Mouse (Mus musculus) megakaryocyte progenitor cell, adult 5-6 weeks (primary cell): ENCODE data around the gene Cdk5r1. TPM values are rescaled to one million over a fixed set of nuclear protein-coding genes. Genes with fewer than 3 reads are reported as not detected.

ENCODE experiments used
- ATAC-seq: replicated peaks from 2 replicates; pipeline ENCODE4 v1.8.0; 2016; ENCODE audit warnings: mild to moderate bottlenecking, moderate TSS enrichment, inconsistent platforms; ENCODE audit not compliant: poor library complexity
- total RNA-seq, 2 experiments: library from RNA; stranded (forward) in 1 of 2; stranded (reverse) in 1 of 2; fragments of 157-497, 149-512 nt in 1 of 2; fragments of 200-1000 nt in 1 of 2; gene quantifications; 2 replicates each; pipeline versions ENCODE4 v1.2.3 to v1.2.4; 2015 to 2017

Gene Cdk5r1
- total RNA-seq, 2 experiments from 2014 or later, result 5.5 to 5.8 TPM

GRCm38 (mm10) chr11:80527697-80528096 lies 50.9 kb downstream of the Cdk5r1 start:
- ATAC-seq, result peak; percentile 28; the same call in 1 of the 2 replicates

GRCm38 (mm10) chr11:80529149-80529548 lies 52.3 kb downstream of the Cdk5r1 start:
- no peak for ATAC-seq

Other genes starting within 250 kb of the Cdk5r1 start
- 0.42 and 0.52 TPM in 2 replicates for gene Rhbdl3, start 176.1 kb upstream of the Cdk5r1 start, total RNA-seq (2015)
- gene Rhbdl3, start 176.1 kb upstream of the Cdk5r1 start, total RNA-seq (2017), result 0.50 and 1.0 TPM in 2 replicates
- 5.6 and 6.1 TPM in 2 replicates for gene 5730455P16Rik, start 99.0 kb upstream of the Cdk5r1 start, total RNA-seq (2015)
- gene 5730455P16Rik, start 99.0 kb upstream of the Cdk5r1 start, total RNA-seq (2017), result 9.0 and 11.3 TPM in 2 replicates
- gene Zfp207, start 93.7 kb upstream of the Cdk5r1 start, total RNA-seq (2015), result 389 and 414 TPM in 2 replicates
- gene Zfp207, start 93.7 kb upstream of the Cdk5r1 start, total RNA-seq (2017), result 215 and 254 TPM in 2 replicates
- 103 and 105 TPM in 2 replicates for gene Psmd11, start 48.4 kb upstream of the Cdk5r1 start, total RNA-seq (2015)
- gene Psmd11, start 48.4 kb upstream of the Cdk5r1 start, total RNA-seq (2017), result 78.8 and 83.5 TPM in 2 replicates